Mouse (Mus musculus): Measurements from ENCODE around the gene Pcp4l1. TPM values are rescaled to one million over a fixed set of nuclear protein-coding genes. Genes with fewer than 3 reads are reported as not detected.

Gene Pcp4l1
- polyA plus RNA-seq, 2 experiments = 3.9 to 6.0 TPM

DNA sequence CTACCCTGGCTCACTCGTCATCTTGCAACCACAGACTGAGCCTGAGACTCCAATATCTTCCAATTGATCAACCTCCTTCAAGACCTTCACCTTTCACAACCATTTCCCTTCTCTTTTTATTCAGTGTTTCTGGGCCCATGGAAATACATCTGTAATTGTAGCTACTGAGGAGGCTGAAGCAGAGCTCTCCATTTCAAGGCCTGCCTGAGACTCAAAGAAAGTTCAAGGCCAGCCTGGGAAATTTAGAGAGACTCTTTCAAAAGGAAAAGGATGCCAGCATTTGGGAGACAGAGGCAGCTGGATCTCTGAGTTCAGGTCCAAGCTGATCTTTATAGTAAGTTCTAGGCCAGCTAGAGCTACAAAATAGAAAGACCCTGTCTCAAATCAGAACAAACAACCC lies 31.8 kb upstream of the Pcp4l1 start:
- no peak overlapping the region for H3K4me2 ChIP-seq (replicated peaks; ENCODE audit: low read depth, low read length, severe bottlenecking)
- no peaks in the 10 kb centered on the region for H3K9me3 ChIP-seq (ENCODE audit: control insufficient read depth, low read length)
- H3K9ac ChIP-seq (ENCODE audit: low read depth, low read length, severe bottlenecking) = no peak overlapping the region
- 88% methylated on average over 1 of the region's 1 CpGs for WGBS
- H3K36me3 ChIP-seq (ENCODE audit: control insufficient read depth, insufficient read depth, low read length) = no peaks in the 10 kb centered on the region
- H3K27ac ChIP-seq (replicated peaks; ENCODE audit: low read depth, low read length) = no peak overlapping the region
- H3K27me3 ChIP-seq (ENCODE audit: control insufficient read depth, insufficient read depth, low read length) = no peaks in the 10 kb centered on the region
- TF ChIP-seq POLR2A (IDR thresholded peaks at IDR 0.05; ENCODE audit: borderline replicate concordance, extremely low read depth, insufficient read depth, insufficient read length) = no peak
- no peak overlapping the region for H3K4me3 ChIP-seq (replicated peaks; ENCODE audit: low read length)
- no peak for DNase-seq (ENCODE audit: low spot score)
- 0 out of 2 replicates have a peak, but pooled peaks cover 10% of the 10 kb centered on the region for H3K4me1 ChIP-seq (ENCODE audit: control insufficient read depth, insufficient read depth, low read length)
- no peak for ATAC-seq (ENCODE audit: low FRiP score, low read depth)

GRCm38 (mm10) chr1:171226780-171227179 lies 30.7 kb upstream of the Pcp4l1 start:
- Histone ChIP-seq H3K9ac (ENCODE audit: low read depth, low read length, severe bottlenecking) (no peak overlapping the region), H3K4me1 (ENCODE audit: control insufficient read depth, insufficient read depth, low read length) (peaks cover 10% of the 10 kb centered on the region; the same call in 1 of the 2 replicates)
- no peak for ATAC-seq (ENCODE audit: low FRiP score, low read depth)

DNA sequence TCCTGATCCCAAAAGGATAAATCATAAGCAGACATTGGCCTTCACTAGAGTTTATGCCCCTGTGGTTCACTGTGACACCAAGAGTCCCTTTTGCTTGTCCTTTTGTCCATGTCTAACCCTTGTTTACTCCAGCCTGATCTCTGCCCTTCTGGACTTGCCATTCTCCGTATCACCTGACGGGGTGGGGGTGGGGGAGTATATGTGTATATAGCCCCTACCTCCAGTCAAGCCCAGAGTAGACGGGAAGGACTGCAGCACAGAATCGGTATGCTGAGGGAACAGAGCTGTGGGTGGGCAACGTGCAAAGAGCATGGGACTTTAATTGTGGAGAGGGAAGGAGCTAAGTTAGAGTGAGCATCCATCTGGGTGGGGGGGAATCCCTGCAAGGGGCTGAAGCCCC lies 28.8 kb upstream of the Pcp4l1 start, which contains the start of gene Apoa2:
Gene Apoa2 (plus strand): TSS at position 198 of the 400 bp plus-strand sequence.
- no peaks in the 10 kb centered on the region for H3K27me3 ChIP-seq (ENCODE audit: control insufficient read depth, insufficient read depth, low read length)

More at GRCm38 (mm10) chr1:171226780-171227179, 30.7 kb upstream of the Pcp4l1 start:
- Histone ChIP-seq H3K27me3 (ENCODE audit: control insufficient read depth, insufficient read depth, low read length) (no peaks in the 10 kb centered on the region), H3K4me3 (replicated peaks; ENCODE audit: low read length) (no peak overlapping the region), H3K27ac (replicated peaks; ENCODE audit: low read depth, low read length) (no peak overlapping the region), H3K4me2 (replicated peaks; ENCODE audit: low read depth, low read length, severe bottlenecking) (no peak overlapping the region), H3K36me3 (ENCODE audit: control insufficient read depth, insufficient read depth, low read length) (no peaks in the 10 kb centered on the region), H3K9me3 (ENCODE audit: control insufficient read depth, low read length) (no peaks in the 10 kb centered on the region)
- TF ChIP-seq POLR2A (IDR thresholded peaks at IDR 0.05; ENCODE audit: borderline replicate concordance, extremely low read depth, insufficient read depth, insufficient read length) = no peak
- WGBS = 56% methylated on average over 4 of the region's 4 CpGs
- no peak for DNase-seq (ENCODE audit: low spot score)

DNA sequence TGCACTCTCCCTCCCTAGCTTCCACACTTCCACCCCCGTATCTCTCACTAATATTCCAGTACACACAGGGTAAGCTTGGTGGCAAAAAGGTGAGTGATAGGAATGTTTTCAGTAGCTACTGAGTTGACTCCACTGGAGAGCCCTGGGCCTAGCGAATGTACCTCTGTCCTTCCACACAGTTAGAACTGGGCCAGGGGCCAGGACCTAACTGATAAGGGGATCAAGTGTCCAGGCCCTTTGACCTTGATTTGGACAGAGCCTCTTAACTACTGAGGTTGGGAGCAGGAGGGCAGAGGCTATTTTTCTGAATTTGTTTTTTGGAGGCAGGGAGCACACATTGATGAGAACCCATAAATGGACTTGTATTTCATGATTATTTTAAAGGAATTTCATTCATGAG lies 27.7 kb upstream of the Pcp4l1 start:
- Histone ChIP-seq H3K9ac (ENCODE audit: low read depth, low read length, severe bottlenecking) (no peak overlapping the region), H3K4me2 (replicated peaks; ENCODE audit: low read depth, low read length, severe bottlenecking) (no peak overlapping the region), H3K27ac (replicated peaks; ENCODE audit: low read depth, low read length) (no peak overlapping the region), H3K4me3 (replicated peaks; ENCODE audit: low read length) (no peak overlapping the region), H3K36me3 (ENCODE audit: control insufficient read depth, insufficient read depth, low read length) (peaks cover 14% of the 10 kb centered on the region), H3K9me3 (ENCODE audit: control insufficient read depth, low read length) (no peaks in the 10 kb centered on the region), H3K4me1 (ENCODE audit: control insufficient read depth, insufficient read depth, low read length) (peaks cover 8% of the 10 kb centered on the region), H3K27me3 (ENCODE audit: control insufficient read depth, insufficient read depth, low read length) (no peaks in the 10 kb centered on the region)
- ATAC-seq (ENCODE audit: low FRiP score, low read depth) (no peak), DNase-seq (ENCODE audit: low spot score) (no peak)
- 77% methylated on average over 2 of the region's 2 CpGs for WGBS
- TF ChIP-seq POLR2A (IDR thresholded peaks at IDR 0.05; ENCODE audit: borderline replicate concordance, extremely low read depth, insufficient read depth, insufficient read length) = no peak

More for the DNA sequence above, 28.8 kb upstream of the Pcp4l1 start, which contains the start of gene Apoa2:
- H3K9ac ChIP-seq (ENCODE audit: low read depth, low read length, severe bottlenecking) = no peak within 1 kb of the TSS
- no peak within 1 kb of the TSS for H3K4me2 ChIP-seq (replicated peaks; ENCODE audit: low read depth, low read length, severe bottlenecking)
- ATAC-seq (ENCODE audit: low FRiP score, low read depth) = no peak
- no peak for TF ChIP-seq POLR2A (IDR thresholded peaks at IDR 0.05; ENCODE audit: borderline replicate concordance, extremely low read depth, insufficient read depth, insufficient read length)
- no peaks in the 10 kb centered on the region for H3K9me3 ChIP-seq (ENCODE audit: control insufficient read depth, low read length)
- WGBS = 77% methylated on average over 5 of the region's 5 CpGs
- peaks cover 4% of the 10 kb centered on the region for H3K36me3 ChIP-seq (ENCODE audit: control insufficient read depth, insufficient read depth, low read length)
- DNase-seq (ENCODE audit: low spot score) = no peak
- H3K27ac ChIP-seq (replicated peaks; ENCODE audit: low read depth, low read length) = no peak within 1 kb of the TSS
- H3K4me1 ChIP-seq (ENCODE audit: control insufficient read depth, insufficient read depth, low read length) = peaks cover 8% of the 10 kb centered on the region
- no peak within 1 kb of the TSS for H3K4me3 ChIP-seq (replicated peaks; ENCODE audit: low read length)

GRCm38 (mm10) chr1:171223168-171223567 lies 27.1 kb upstream of the Pcp4l1 start:
- DNase-seq (ENCODE audit: low spot score) (no peak), ATAC-seq (ENCODE audit: low FRiP score, low read depth) (no peak)
- Histone ChIP-seq H3K27me3 (ENCODE audit: control insufficient read depth, insufficient read depth, low read length) (no peaks in the 10 kb centered on the region), H3K4me2 (replicated peaks; ENCODE audit: low read depth, low read length, severe bottlenecking) (peak overlapping the region; percentile 36), H3K27ac (replicated peaks; ENCODE audit: low read depth, low read length) (peak overlapping the region; percentile 83), H3K4me1 (ENCODE audit: control insufficient read depth, insufficient read depth, low read length) (peaks cover 8% of the 10 kb centered on the region), H3K9ac (ENCODE audit: low read depth, low read length, severe bottlenecking) (no peak overlapping the region), H3K36me3 (ENCODE audit: control insufficient read depth, insufficient read depth, low read length) (peaks cover 16% of the 10 kb centered on the region), H3K9me3 (ENCODE audit: control insufficient read depth, low read length) (no peaks in the 10 kb centered on the region), H3K4me3 (replicated peaks; ENCODE audit: low read length) (peak overlapping the region; percentile 31)
- 88% methylated on average over 6 of the region's 6 CpGs for WGBS
- TF ChIP-seq POLR2A (IDR thresholded peaks at IDR 0.05; ENCODE audit: borderline replicate concordance, extremely low read depth, insufficient read depth, insufficient read length) = no peak

Data from limb, embryonic 14.5 days (tissue).